Mouse (Mus musculus): Measurements from ENCODE around the gene Gm29797. TPM values are rescaled to one million over a fixed set of nuclear protein-coding genes. Genes with fewer than 3 reads are reported as not detected.

The Gm29797 gene
- polyA plus RNA-seq, 1 experiment, result not detected

GRCm38 (mm10) chr2:181693339-181694280 lies 36.8 kb downstream of the Gm29797 start, which contains the start of gene Rgs19:
Gene Rgs19, minus strand, starts transcription at chr2:181693977.
- H3K4me1 ChIP-seq, result peaks cover 70% of the 10 kb centered on the region
- peak within 1 kb of the TSS; percentile 93 for H3K4me3 ChIP-seq (replicated peaks)
- no peak for TF ChIP-seq GATA1 (IDR thresholded peaks at IDR 0.05; ENCODE audit: borderline replicate concordance, low read length)
- TF ChIP-seq FLI1 (IDR thresholded peaks at IDR 0.05; ENCODE audit: low read length), result no peak
- peaks cover 54% of the 10 kb centered on the region for H3K27me3 ChIP-seq (replicated peaks)
- peaks cover 18% of the 10 kb centered on the region for H3K36me3 ChIP-seq (replicated peaks; ENCODE audit: low read length)
- H3K9me3 ChIP-seq, result no peaks in the 10 kb centered on the region

GRCm38 (mm10) chr2:181694581-181694980 lies 37.7 kb downstream of the Gm29797 start:
- Histone ChIP-seq H3K27me3 (replicated peaks) (peaks cover 54% of the 10 kb centered on the region), H3K4me1 (peaks cover 68% of the 10 kb centered on the region), H3K9me3 (no peaks in the 10 kb centered on the region), H3K4me3 (replicated peaks) (no peak overlapping the region), H3K36me3 (replicated peaks; ENCODE audit: low read length) (peaks cover 9% of the 10 kb centered on the region)
- no peak for TF ChIP-seq FLI1 (IDR thresholded peaks at IDR 0.05; ENCODE audit: low read length)
- no peak for TF ChIP-seq GATA1 (IDR thresholded peaks at IDR 0.05; ENCODE audit: borderline replicate concordance, low read length)

GRCm38 (mm10) chr2:181695776-181696175 lies 38.9 kb downstream of the Gm29797 start:
- H3K27me3 ChIP-seq (replicated peaks), result peaks cover 52% of the 10 kb centered on the region
- TF ChIP-seq FLI1 (IDR thresholded peaks at IDR 0.05; ENCODE audit: low read length) (no peak), GATA1 (IDR thresholded peaks at IDR 0.05; ENCODE audit: borderline replicate concordance, low read length) (no peak)
- H3K4me3 ChIP-seq (replicated peaks), result no peak overlapping the region
- H3K9me3 ChIP-seq, result no peaks in the 10 kb centered on the region
- H3K36me3 ChIP-seq (replicated peaks; ENCODE audit: low read length), result no peaks in the 10 kb centered on the region
- peaks cover 56% of the 10 kb centered on the region for H3K4me1 ChIP-seq

GRCm38 (mm10) chr2:181696801-181697420 lies 40.1 kb downstream of the Gm29797 start:
- H3K9me3 ChIP-seq, result no peaks in the 10 kb centered on the region
- H3K27me3 ChIP-seq (replicated peaks), result peaks cover 51% of the 10 kb centered on the region
- peaks cover 44% of the 10 kb centered on the region for H3K4me1 ChIP-seq
- no peaks in the 10 kb centered on the region for H3K36me3 ChIP-seq (replicated peaks; ENCODE audit: low read length)
- TF ChIP-seq FLI1 (IDR thresholded peaks at IDR 0.05; ENCODE audit: low read length), result no peak
- TF ChIP-seq GATA1 (IDR thresholded peaks at IDR 0.05; ENCODE audit: borderline replicate concordance, low read length), result no peak
- peak overlapping the region; percentile 28 for H3K4me3 ChIP-seq (replicated peaks)

GRCm38 (mm10) chr2:181698241-181698640 lies 41.4 kb downstream of the Gm29797 start, which contains the start of gene Lkaaear1:
Gene Lkaaear1, minus strand, starts transcription at chr2:181698442.
- H3K4me3 ChIP-seq (replicated peaks), result peak within 1 kb of the TSS; percentile 28
- no peaks in the 10 kb centered on the region for H3K9me3 ChIP-seq
- peaks cover 31% of the 10 kb centered on the region for H3K4me1 ChIP-seq
- no peak for TF ChIP-seq GATA1 (IDR thresholded peaks at IDR 0.05; ENCODE audit: borderline replicate concordance, low read length)
- no peak for TF ChIP-seq FLI1 (IDR thresholded peaks at IDR 0.05; ENCODE audit: low read length)
- peaks cover 41% of the 10 kb centered on the region for H3K27me3 ChIP-seq (replicated peaks)
- no peaks in the 10 kb centered on the region for H3K36me3 ChIP-seq (replicated peaks; ENCODE audit: low read length)

GRCm38 (mm10) chr2:181706668-181707067 lies 49.8 kb downstream of the Gm29797 start:
- no peaks in the 10 kb centered on the region for H3K9me3 ChIP-seq
- TF ChIP-seq FLI1 (IDR thresholded peaks at IDR 0.05; ENCODE audit: low read length) (no peak), GATA1 (IDR thresholded peaks at IDR 0.05; ENCODE audit: borderline replicate concordance, low read length) (no peak)
- H3K4me1 ChIP-seq, result 0 out of 2 replicates have a peak, but pooled peaks cover 4% of the 10 kb centered on the region
- no peaks in the 10 kb centered on the region for H3K36me3 ChIP-seq (replicated peaks; ENCODE audit: low read length)
- no peak overlapping the region for H3K4me3 ChIP-seq (replicated peaks)
- peaks cover 8% of the 10 kb centered on the region for H3K27me3 ChIP-seq (replicated peaks)

Other genes starting within 250 kb of the Gm29797 start
- gene Zbtb46, start 197.6 kb upstream of the Gm29797 start, polyA plus RNA-seq (2012; ENCODE audit: insufficient read depth, low replicate concordance), result 0.16 TPM in 1 of 2 replicates, not detected in the other
- gene Abhd16b, start 163.8 kb upstream of the Gm29797 start, polyA plus RNA-seq (2012; ENCODE audit: insufficient read depth, low replicate concordance), result not detected in 2 replicates
- 7.5 and 38.2 TPM in 2 replicates for gene Tpd52l2, start 159.9 kb upstream of the Gm29797 start, polyA plus RNA-seq (2012; ENCODE audit: insufficient read depth, low replicate concordance)
- gene Dnajc5, start 136.5 kb upstream of the Gm29797 start, polyA plus RNA-seq (2012; ENCODE audit: insufficient read depth, low replicate concordance), result 10.4 and 13.9 TPM in 2 replicates
- gene Uckl1, start 72.1 kb upstream of the Gm29797 start, polyA plus RNA-seq (2012; ENCODE audit: insufficient read depth, low replicate concordance), result 58.8 and 109 TPM in 2 replicates
- 3.6 and 12.6 TPM in 2 replicates for gene Prpf6, start 65.2 kb upstream of the Gm29797 start, polyA plus RNA-seq (2012; ENCODE audit: insufficient read depth, low replicate concordance)
- 12.8 and 34.9 TPM in 2 replicates for gene Zfp512b, start 64.2 kb upstream of the Gm29797 start, polyA plus RNA-seq (2012; ENCODE audit: insufficient read depth, low replicate concordance)
- gene Samd10, start 57.8 kb upstream of the Gm29797 start, polyA plus RNA-seq (2012; ENCODE audit: insufficient read depth, low replicate concordance), result 1.0 and 2.9 TPM in 2 replicates
- gene Sox18, start 14.6 kb downstream of the Gm29797 start, polyA plus RNA-seq (2012; ENCODE audit: insufficient read depth, low replicate concordance), result not detected in 2 replicates
- 1.1 and 1.3 TPM in 2 replicates for gene Tcea2, start 23.3 kb downstream of the Gm29797 start, polyA plus RNA-seq (2012; ENCODE audit: insufficient read depth, low replicate concordance)
- 38.7 and 51.9 TPM in 2 replicates for gene Rgs19, start 36.9 kb downstream of the Gm29797 start, polyA plus RNA-seq (2012; ENCODE audit: insufficient read depth, low replicate concordance)
- gene Lkaaear1, start 41.4 kb downstream of the Gm29797 start, polyA plus RNA-seq (2012; ENCODE audit: insufficient read depth, low replicate concordance), result not detected in 2 replicates
- not detected in 2 replicates for gene Oprl1, start 58.0 kb downstream of the Gm29797 start, polyA plus RNA-seq (2012; ENCODE audit: insufficient read depth, low replicate concordance)
- not detected in 2 replicates for gene Myt1, start 106.3 kb downstream of the Gm29797 start, polyA plus RNA-seq (2012; ENCODE audit: insufficient read depth, low replicate concordance)
- 7.6 TPM in 1 of 2 replicates, not detected in the other for gene Pcmtd2, start 180.8 kb downstream of the Gm29797 start, polyA plus RNA-seq (2012; ENCODE audit: insufficient read depth, low replicate concordance)
- gene Polr3k, start 207.3 kb downstream of the Gm29797 start, polyA plus RNA-seq (2012; ENCODE audit: insufficient read depth, low replicate concordance), result 3.2 TPM in 1 of 2 replicates, not detected in the other

Measured in megakaryocyte, embryonic 14.5 days (primary cell).